ENCODE assay signal across 9 mouse cellular contexts in genomic region chr6:93543354-93544129, GRCm38 (mm10).
DNase-seq lines count a peak whose midpoint lies in the region; ATAC-seq and TF ChIP-seq lines count a peak whose summit lies in the region.
"Had no signal": no experiment of that assay in that cellular context is flagged by ENCODE, and none has a peak within 500 bp of the region (broad histone marks: within the 10 kb centered on the region; RNA-seq: fewer than 3 reads in every experiment).

No protein-coding gene starts in this region.

- peaks cover 8% of the 10 kb centered on the region for H3K4me1 ChIP-seq in heart, adult 2 months (ENCODE audit: control insufficient read depth, insufficient read depth, low read length)
- H3K4me1 ChIP-seq in heart, embryonic 10.5 days, result no peaks in the 10 kb centered on the region
- H3K4me1 ChIP-seq in forebrain, postnatal 0 days (ENCODE audit: insufficient read depth), result no peaks in the 10 kb centered on the region; the same call in 1 of the 2 replicates
- H3K4me1 ChIP-seq in limb, embryonic 10.5 days, result peaks cover 23% of the 10 kb centered on the region
- H3K4me1 ChIP-seq: neural tube, embryonic 12.5 days had no signal

- no peaks in the 10 kb centered on the region for H3K79me2 ChIP-seq in heart, adult 2 months (replicated peaks; ENCODE audit: control insufficient read depth, insufficient read depth, low read length)

- H3K9me3 ChIP-seq in heart, embryonic 10.5 days, result no peaks in the 10 kb centered on the region
- no peaks in the 10 kb centered on the region for H3K9me3 ChIP-seq in forebrain, postnatal 0 days (ENCODE audit: low read length)
- no peaks in the 10 kb centered on the region for H3K9me3 ChIP-seq in limb, embryonic 10.5 days (replicated peaks)
- H3K9me3 ChIP-seq: neural tube, embryonic 12.5 days had no signal

- TF ChIP-seq CTCF in heart, adult 2 months (IDR thresholded peaks at IDR 0.05), result peak; percentile 86
- peak; percentile 63 for TF ChIP-seq CTCF in forebrain, postnatal 0 days (IDR thresholded peaks at IDR 0.05; ENCODE audit: low read depth)

- 52% methylated on average over 15 of the region's 15 CpGs for WGBS in heart, adult 2 months
- WGBS in heart, embryonic 10.5 days, result 66% methylated on average over 15 of the region's 15 CpGs
- 15% methylated on average over 15 of the region's 15 CpGs for WGBS in forebrain, postnatal 0 days
- WGBS in limb, embryonic 10.5 days, result 40% methylated on average over 15 of the region's 15 CpGs

- no peaks in the 10 kb centered on the region for H3K27me3 ChIP-seq in heart, adult 2 months (ENCODE audit: control insufficient read depth, insufficient read depth, low read length)
- H3K27me3 ChIP-seq in heart, embryonic 10.5 days (ENCODE audit: insufficient read depth, poor library complexity, severe bottlenecking), result no peaks in the 10 kb centered on the region
- no peaks in the 10 kb centered on the region for H3K27me3 ChIP-seq in forebrain, postnatal 0 days (ENCODE audit: insufficient read depth, low read length)
- H3K27me3 ChIP-seq in limb, embryonic 10.5 days (ENCODE audit: low read depth, poor library complexity, severe bottlenecking), result no peaks in the 10 kb centered on the region
- H3K27me3 ChIP-seq: neural tube, embryonic 12.5 days had no signal

- no peak for TF ChIP-seq POLR2A in heart, adult 2 months (IDR thresholded peaks at IDR 0.05; ENCODE audit: insufficient read depth, low read depth, low read length)

- peak; percentile 66 for ATAC-seq in forebrain, postnatal 0 days
- no peak for ATAC-seq in CD4-positive, CD25-positive, alpha-beta regulatory T cell, adult 4 months

- H3K9ac ChIP-seq in heart, adult 2 months (ENCODE audit: low read depth, low read length), result no peak overlapping the region
- no peak overlapping the region for H3K9ac ChIP-seq in forebrain, postnatal 0 days
- H3K9ac ChIP-seq: neural tube, embryonic 12.5 days had no signal

- no peak for TF ChIP-seq EP300 in heart, adult 2 months (IDR thresholded peaks at IDR 0.05; ENCODE audit: insufficient read depth, low read depth, low read length)

- peak overlapping the region; percentile 26; the same call in 1 of the 2 replicates for H3K27ac ChIP-seq in heart, adult 2 months
- H3K27ac ChIP-seq in heart, embryonic 10.5 days, result no peak overlapping the region
- no peak overlapping the region for H3K27ac ChIP-seq in forebrain, postnatal 0 days (ENCODE audit: low read depth, low read length)
- H3K27ac ChIP-seq in limb, embryonic 10.5 days, result peak overlapping the region; percentile 83
- H3K27ac ChIP-seq: neural tube, embryonic 12.5 days had no signal

- DNase-seq in heart, adult 2 months, result no peak
- no peak for DNase-seq in heart, embryonic 10.5 days (ENCODE audit: low spot score)
- DNase-seq in NIH3T3 (ENCODE audit: low read depth), result peak; percentile 51
- peak; percentile 50 for DNase-seq in forebrain, postnatal 0 days
- no peak for DNase-seq in limb, embryonic 10.5 days (ENCODE audit: low spot score)
- DNase-seq in c-Kit-positive CD71-positive TER-119-positive erythroid progenitor cells, embryonic 14.5 days (ENCODE audit: low spot score), result no peak
- DNase-seq in urinary bladder, adult 18-20 months (ENCODE audit: low spot score in 2 of 2), result no peak

- intact Hi-C loops in heart, adult 2 months (cut with DNase I), result loop anchor here (1.0 to 5.0 kb wide), 3 partner anchors 556 to 756 kb away; no protein-coding TSS in a partner anchor

- no peak overlapping the region for H3K4me3 ChIP-seq in heart, adult 2 months
- H3K4me3 ChIP-seq in heart, embryonic 10.5 days, result no peak overlapping the region
- no peak overlapping the region for H3K4me3 ChIP-seq in forebrain, postnatal 0 days (ENCODE audit: low read depth, low read length)
- peak overlapping the region; percentile 23; the same call in 1 of the 2 replicates for H3K4me3 ChIP-seq in limb, embryonic 10.5 days
- H3K4me3 ChIP-seq: neural tube, embryonic 12.5 days had no signal

- peak overlapping the region; percentile 29 for H3K4me2 ChIP-seq in forebrain, postnatal 0 days (ENCODE audit: low read depth)
- H3K4me2 ChIP-seq: neural tube, embryonic 12.5 days had no signal

- peaks cover 2% of the 10 kb centered on the region for H3K36me3 ChIP-seq in heart, adult 2 months (ENCODE audit: control insufficient read depth, insufficient read depth, low read length)
- no peaks in the 10 kb centered on the region for H3K36me3 ChIP-seq in heart, embryonic 10.5 days
- no peaks in the 10 kb centered on the region for H3K36me3 ChIP-seq in forebrain, postnatal 0 days (ENCODE audit: insufficient read depth)
- H3K36me3 ChIP-seq in limb, embryonic 10.5 days, result no peaks in the 10 kb centered on the region
- H3K36me3 ChIP-seq: neural tube, embryonic 12.5 days had no signal

Comparison
In these comparisons a context has a peak if more than half of its experiments do, and no peak if none do; other contexts are left out.
1. H3K27ac ChIP-seq: peak in heart, adult 2 months (single experiment) and limb, embryonic 10.5 days (single experiment); none in heart, embryonic 10.5 days (single experiment) and forebrain, postnatal 0 days (single experiment).
2. DNase-seq: peak in NIH3T3 (single experiment) and forebrain, postnatal 0 days (single experiment); none in heart, adult 2 months (0 of 2), heart, embryonic 10.5 days (single experiment), limb, embryonic 10.5 days (single experiment), c-Kit-positive CD71-positive TER-119-positive erythroid progenitor cells, embryonic 14.5 days (single experiment) and urinary bladder, adult 18-20 months (0 of 2).